In genomic region chr2:30693206-30694035, GRCm38 (mm10) we compare ENCODE assay signal across 8 mouse cellular contexts.
DNase-seq lines count a peak whose midpoint lies in the region; ATAC-seq lines count a peak whose summit lies in the region.

No protein-coding gene starts in this region.

- peak overlapping the region; percentile 74 for H3K9ac ChIP-seq in embryonic facial prominence, embryonic 14.5 days (ENCODE audit: low read depth, low read length)
- peak overlapping the region; percentile 79 for H3K9ac ChIP-seq in heart, embryonic 11.5 days (ENCODE audit: low read depth, low read length)
- peak overlapping the region; percentile 55 for H3K9ac ChIP-seq in kidney, embryonic 15.5 days
- peak overlapping the region; percentile 47; the same call in 1 of the 2 replicates for H3K9ac ChIP-seq in liver, embryonic 13.5 days
- peak overlapping the region; percentile 70 for H3K9ac ChIP-seq in stomach, embryonic 14.5 days (replicated peaks; ENCODE audit: low read depth, low read length)

- WGBS in embryonic facial prominence, embryonic 14.5 days = 2% methylated on average over 28 of the region's 41 CpGs
- WGBS in heart, embryonic 11.5 days (ENCODE audit: insufficient replicate concordance) = 1% methylated on average over 41 of the region's 41 CpGs
- under 1% methylated on average over 41 of the region's 41 CpGs for WGBS in kidney, embryonic 15.5 days
- 2% methylated on average over 41 of the region's 41 CpGs for WGBS in liver, embryonic 13.5 days (ENCODE audit: insufficient replicate concordance)
- WGBS in stomach, embryonic 14.5 days = under 1% methylated on average over 39 of the region's 41 CpGs

- H3K4me1 ChIP-seq in erythroblast, embryonic 14.5 days (ENCODE audit: control insufficient read depth) = peaks cover 4% of the 10 kb centered on the region
- peaks cover 38% of the 10 kb centered on the region for H3K4me1 ChIP-seq in embryonic facial prominence, embryonic 14.5 days (ENCODE audit: control insufficient read depth, insufficient read depth, low read length)
- H3K4me1 ChIP-seq in heart, embryonic 11.5 days (ENCODE audit: control insufficient read depth, insufficient read depth, low read length) = peaks cover 60% of the 10 kb centered on the region
- peaks cover 78% of the 10 kb centered on the region for H3K4me1 ChIP-seq in kidney, embryonic 15.5 days
- H3K4me1 ChIP-seq in liver, embryonic 13.5 days (replicated peaks) = peaks cover 33% of the 10 kb centered on the region
- H3K4me1 ChIP-seq in stomach, embryonic 14.5 days (ENCODE audit: control insufficient read depth, insufficient read depth, low read length) = peaks cover 36% of the 10 kb centered on the region

- peaks cover 5% of the 10 kb centered on the region for H3K9me3 ChIP-seq in erythroblast, embryonic 14.5 days (ENCODE audit: control insufficient read depth, low read length)
- H3K9me3 ChIP-seq in embryonic facial prominence, embryonic 14.5 days (ENCODE audit: control insufficient read depth, low read length) = no peaks in the 10 kb centered on the region
- H3K9me3 ChIP-seq in heart, embryonic 11.5 days (replicated peaks; ENCODE audit: control insufficient read depth, low read length) = no peaks in the 10 kb centered on the region
- no peaks in the 10 kb centered on the region for H3K9me3 ChIP-seq in kidney, embryonic 15.5 days (replicated peaks)
- H3K9me3 ChIP-seq in liver, embryonic 13.5 days (replicated peaks) = 0 out of 2 replicates have a peak, but pooled peaks cover 3% of the 10 kb centered on the region
- H3K9me3 ChIP-seq in stomach, embryonic 14.5 days (ENCODE audit: control insufficient read depth, low read depth, low read length) = no peaks in the 10 kb centered on the region

- ATAC-seq in erythroblast, adult 5-6 weeks (replicated peaks; ENCODE audit: low FRiP score, poor library complexity, severe bottlenecking) = no peak
- ATAC-seq in embryonic facial prominence, embryonic 14.5 days (ENCODE audit: low read depth) = peak; percentile 86
- peak; percentile 53; the same call in 1 of the 2 replicates for ATAC-seq in heart, embryonic 11.5 days (replicated peaks; ENCODE audit: insufficient number of reproducible peaks, low FRiP score, low TSS enrichment)
- peak; percentile 87 for ATAC-seq in kidney, embryonic 15.5 days (replicated peaks; ENCODE audit: low FRiP score)
- ATAC-seq in liver, embryonic 13.5 days (ENCODE audit: low read depth) = peak; percentile 48; the same call in 1 of the 2 replicates
- peak; percentile 85 for ATAC-seq in stomach, embryonic 14.5 days (ENCODE audit: insufficient number of reproducible peaks, insufficient read depth, low FRiP score, low read depth)

- DNase-seq in embryonic facial prominence, embryonic 14.5 days (ENCODE audit: low spot score) = peak; percentile 96
- DNase-seq in liver, embryonic 13.5 days = no peak
- peak; percentile 61 to 73 for DNase-seq in natural killer cell, adult 2 months (ENCODE audit: low spot score in 2 of 2)

- H3K27me3 ChIP-seq in erythroblast, embryonic 14.5 days (ENCODE audit: control insufficient read depth) = peaks cover 41% of the 10 kb centered on the region
- H3K27me3 ChIP-seq in embryonic facial prominence, embryonic 14.5 days (replicated peaks; ENCODE audit: control insufficient read depth, insufficient read depth, low read length) = no peaks in the 10 kb centered on the region
- H3K27me3 ChIP-seq in heart, embryonic 11.5 days (ENCODE audit: control insufficient read depth, insufficient read depth, low read length) = no peaks in the 10 kb centered on the region
- H3K27me3 ChIP-seq in kidney, embryonic 15.5 days = no peaks in the 10 kb centered on the region
- H3K27me3 ChIP-seq in liver, embryonic 13.5 days = peaks cover 45% of the 10 kb centered on the region
- H3K27me3 ChIP-seq in stomach, embryonic 14.5 days (ENCODE audit: control insufficient read depth, insufficient read depth, low read length) = no peaks in the 10 kb centered on the region

- peak overlapping the region; percentile 99 for H3K27ac ChIP-seq in embryonic facial prominence, embryonic 14.5 days (replicated peaks; ENCODE audit: low read depth, low read length)
- peak overlapping the region; percentile 98 for H3K27ac ChIP-seq in heart, embryonic 11.5 days (ENCODE audit: low read depth, low read length)
- H3K27ac ChIP-seq in kidney, embryonic 15.5 days = peak overlapping the region; percentile 99
- peak overlapping the region; percentile 54; the same call in 1 of the 2 replicates for H3K27ac ChIP-seq in liver, embryonic 13.5 days
- peak overlapping the region; percentile 99 for H3K27ac ChIP-seq in stomach, embryonic 14.5 days (ENCODE audit: low read length)

- H3K4me2 ChIP-seq in embryonic facial prominence, embryonic 14.5 days (ENCODE audit: low read depth, low read length) = peak overlapping the region; percentile 83
- peak overlapping the region; percentile 77 for H3K4me2 ChIP-seq in heart, embryonic 11.5 days
- H3K4me2 ChIP-seq in kidney, embryonic 15.5 days = peak overlapping the region; percentile 74
- H3K4me2 ChIP-seq in liver, embryonic 13.5 days = peak overlapping the region; percentile 55
- H3K4me2 ChIP-seq in stomach, embryonic 14.5 days (replicated peaks; ENCODE audit: low read depth, low read length) = peak overlapping the region; percentile 59

- peak overlapping the region; percentile 16 for H3K4me3 ChIP-seq in erythroblast, embryonic 14.5 days (replicated peaks)
- peak overlapping the region; percentile 39 for H3K4me3 ChIP-seq in embryonic facial prominence, embryonic 14.5 days (ENCODE audit: low read depth, low read length)
- peak overlapping the region; percentile 39 for H3K4me3 ChIP-seq in heart, embryonic 11.5 days (ENCODE audit: low read depth, low read length)
- peak overlapping the region; percentile 44 for H3K4me3 ChIP-seq in kidney, embryonic 15.5 days (replicated peaks)
- H3K4me3 ChIP-seq in liver, embryonic 13.5 days (replicated peaks) = peak overlapping the region; percentile 45
- peak overlapping the region; percentile 26 for H3K4me3 ChIP-seq in stomach, embryonic 14.5 days (ENCODE audit: low read depth, low read length)

- H3K36me3 ChIP-seq in erythroblast, embryonic 14.5 days (ENCODE audit: control insufficient read depth) = no peaks in the 10 kb centered on the region
- H3K36me3 ChIP-seq in embryonic facial prominence, embryonic 14.5 days (ENCODE audit: control insufficient read depth, insufficient read depth, low read length) = no peaks in the 10 kb centered on the region
- H3K36me3 ChIP-seq in heart, embryonic 11.5 days (ENCODE audit: control insufficient read depth, insufficient read depth, low read length) = no peaks in the 10 kb centered on the region
- H3K36me3 ChIP-seq in kidney, embryonic 15.5 days = no peaks in the 10 kb centered on the region
- no peaks in the 10 kb centered on the region for H3K36me3 ChIP-seq in liver, embryonic 13.5 days
- no peaks in the 10 kb centered on the region for H3K36me3 ChIP-seq in stomach, embryonic 14.5 days (ENCODE audit: control insufficient read depth, insufficient read depth, low read length)
